Mouse (Mus musculus) layer of hippocampus, postnatal 36 days (tissue): ENCODE results near the gene Vmn1r215. TPM values are rescaled to one million over a fixed set of nuclear protein-coding genes. Genes with fewer than 3 reads are reported as not detected.
"Not testable (repeated sequence)": the region's sequence is repeated elsewhere in the genome, so short reads cannot be mapped to it uniquely, and the experiment has no call there.

Experiments
- DNase-seq, 2 experiments: peaks; one replicate each; pipeline ENCODE4 v3.0.0; 2022
- total RNA-seq, 2 experiments: library from RNA; stranded (reverse); gene quantifications; 2 replicates each; pipeline ENCODE4 v1.2.3; 2021

The Vmn1r215 gene
- total RNA-seq: not detected

DNA sequence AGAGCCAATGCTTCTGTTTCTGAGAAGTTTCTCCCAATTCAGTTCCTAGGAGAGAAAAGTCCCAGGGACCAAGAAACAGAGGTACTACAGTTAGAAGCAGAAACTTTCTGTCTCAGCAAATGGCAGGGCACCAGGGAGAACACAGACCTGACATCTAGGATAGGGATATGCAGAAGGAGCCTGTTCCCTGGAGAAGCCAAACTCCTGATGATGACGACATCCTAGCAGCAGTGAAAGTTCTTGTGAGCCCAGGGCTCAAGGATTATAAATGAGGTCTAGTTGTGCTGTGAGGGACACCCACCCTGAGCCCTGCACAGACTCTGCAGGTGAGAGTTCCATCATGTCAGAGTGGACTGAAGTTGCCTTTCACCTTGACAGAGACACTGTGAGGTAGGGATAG is at the start of gene Vmn1r215:
Gene Vmn1r215, plus strand, starts transcription at position 301 of the 400 bp plus-strand sequence.
- no peak for DNase-seq

DNA sequence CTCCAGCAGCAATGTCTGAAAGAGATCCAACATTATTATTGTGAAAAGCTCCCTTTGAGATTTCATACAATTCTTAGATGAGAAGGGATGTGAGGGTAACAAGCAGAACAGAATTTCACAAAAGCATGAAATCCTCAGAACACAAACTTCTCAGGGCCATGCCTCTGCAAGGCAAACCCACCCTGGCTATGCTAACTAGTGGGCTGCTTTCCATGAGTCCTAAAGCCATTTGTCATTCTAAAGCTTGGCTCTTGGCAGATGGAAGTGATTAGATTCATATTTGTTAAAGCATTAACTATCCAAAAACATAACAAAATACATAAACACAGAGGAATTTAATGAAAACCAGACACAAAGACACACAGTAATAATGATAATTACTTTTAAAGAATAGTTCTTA is 49.7 kb upstream of the Vmn1r215 start:
- DNase-seq: no peak

- no peak for DNase-seq
These were observed 43.0 kb upstream of the Vmn1r215 start for GRCm38 (mm10) chr13:23024812-23025211.

DNA sequence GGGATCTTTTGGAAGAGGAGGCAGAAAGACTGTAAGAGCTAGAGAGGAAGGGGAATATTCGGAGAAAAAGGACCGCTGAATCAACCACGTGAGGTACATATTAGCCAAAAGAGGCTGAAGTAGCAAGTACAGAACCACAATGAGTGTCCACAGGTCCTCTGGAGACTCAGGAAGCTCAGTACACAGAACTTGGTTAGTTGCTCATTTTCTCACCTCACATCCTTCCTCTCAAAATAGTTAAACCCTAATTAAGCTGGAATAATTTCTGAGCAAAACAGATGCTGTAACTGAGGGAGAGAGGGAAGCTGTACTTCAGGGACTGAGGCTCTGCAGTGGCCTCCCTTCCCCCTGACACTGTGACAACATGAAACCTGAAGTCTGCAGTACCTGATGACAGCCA is 37.7 kb upstream of the Vmn1r215 start, which contains the start of gene Vmn1r214:
Gene Vmn1r214, plus strand, starts transcription at position 301 of the 400 bp plus-strand sequence.
- no peak for DNase-seq

DNA sequence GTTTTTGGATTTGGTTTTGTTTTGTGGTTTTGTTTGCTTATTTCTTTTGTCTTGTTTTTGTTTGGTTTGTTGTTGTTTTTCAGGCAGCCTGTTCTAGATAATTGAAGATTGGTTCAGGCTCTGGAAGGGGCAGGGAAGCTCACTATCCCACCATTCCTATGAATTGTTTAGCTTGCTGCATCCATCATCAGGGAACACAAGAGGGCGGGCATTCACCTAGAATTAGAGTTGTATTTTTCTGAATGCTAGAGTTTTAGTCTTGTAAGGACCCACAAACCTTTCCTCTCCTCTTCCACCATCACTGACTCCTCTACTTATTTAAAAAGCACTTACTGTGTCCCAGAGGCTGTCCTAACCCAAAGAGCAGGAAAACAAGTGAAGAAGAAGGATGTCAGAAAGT is 10.0 kb upstream of the Vmn1r215 start:
- DNase-seq: no peak

DNA sequence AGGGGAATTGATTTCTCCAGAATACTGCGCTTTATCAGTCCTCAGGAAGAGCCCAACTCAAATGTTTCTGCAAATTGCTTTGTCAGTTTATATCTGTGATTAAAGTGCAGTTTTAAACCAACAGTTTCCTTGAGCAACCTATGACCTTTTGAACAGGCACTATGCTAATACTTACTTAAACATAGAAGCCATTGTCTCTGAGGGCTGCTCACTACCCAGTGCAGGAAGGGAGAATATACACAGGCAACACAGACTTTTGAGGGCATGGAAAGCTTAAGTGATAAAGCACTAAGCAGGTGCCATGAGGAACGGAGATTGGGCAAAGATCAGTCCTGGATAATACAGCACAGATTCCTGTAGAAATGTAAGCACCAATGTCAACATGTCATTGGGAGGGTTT is 1.5 kb downstream of the Vmn1r215 start:
- no peak for DNase-seq

DNA sequence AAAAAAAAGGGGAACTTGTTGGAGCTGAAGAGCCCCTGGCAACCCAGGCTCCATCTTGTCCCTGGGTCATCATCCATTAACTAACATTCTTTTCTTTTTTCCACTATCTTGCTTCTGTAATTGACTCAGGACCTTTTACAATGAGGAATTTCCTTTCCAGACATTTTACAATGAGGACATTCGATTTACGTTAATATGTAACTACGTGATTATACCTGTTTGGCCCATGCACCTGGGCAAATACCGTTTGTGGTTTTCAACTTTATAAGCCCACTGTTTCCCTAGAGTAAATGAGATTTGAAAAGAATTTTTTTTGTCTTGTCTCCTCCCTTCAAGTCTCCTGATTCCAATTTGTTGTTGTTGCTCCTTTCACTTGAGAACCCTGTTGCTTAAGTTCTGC is 26.6 kb downstream of the Vmn1r215 start:
- DNase-seq: no peak

GRCm38 (mm10) chr13:23118126-23118525 is 50.3 kb downstream of the Vmn1r215 start, which contains the start of gene Vmn1r217:
TSS of gene Vmn1r217 (minus strand) at chr13:23118226.
- DNase-seq: not testable (repeated sequence)

DNA sequence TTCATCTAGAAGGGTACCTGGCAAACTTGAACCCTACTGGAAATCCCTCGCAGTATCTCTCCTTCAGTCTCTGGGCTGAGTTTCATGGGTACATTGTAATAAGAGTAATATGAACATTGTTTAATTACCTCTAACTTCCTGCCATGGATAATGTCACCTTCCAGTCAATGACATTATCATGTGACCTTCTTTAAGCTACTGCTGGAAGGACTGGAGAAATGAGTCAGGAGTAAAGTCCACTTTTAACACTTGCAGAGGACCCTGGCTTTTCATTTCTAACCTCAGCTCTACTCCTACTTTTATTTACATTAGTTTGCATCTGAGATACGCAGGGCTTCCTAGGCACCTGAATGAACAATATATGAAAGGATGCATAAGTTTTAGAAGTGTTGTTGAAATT is 52.8 kb downstream of the Vmn1r215 start:
- DNase-seq: no peak

Other genes starting within 250 kb of the Vmn1r215 start
- not detected for gene Vmn1r210, start 236.7 kb upstream of the Vmn1r215 start, total RNA-seq
- not detected for gene Vmn1r211, start 210.5 kb upstream of the Vmn1r215 start, total RNA-seq
- gene Vmn1r212, start 183.8 kb upstream of the Vmn1r215 start, total RNA-seq: not detected
- gene Vmn1r213, start 60.4 kb upstream of the Vmn1r215 start, total RNA-seq: not detected
- not detected for gene Vmn1r214, start 37.6 kb upstream of the Vmn1r215 start, total RNA-seq
- not detected for gene Vmn1r217, start 50.2 kb downstream of the Vmn1r215 start, total RNA-seq
- gene Vmn1r218, start 65.1 kb downstream of the Vmn1r215 start, total RNA-seq: not detected
- gene Vmn1r219, start 91.3 kb downstream of the Vmn1r215 start, total RNA-seq: not detected
- not detected for gene Vmn1r220, start 120.0 kb downstream of the Vmn1r215 start, total RNA-seq
- gene Vmn1r221, start 146.1 kb downstream of the Vmn1r215 start, total RNA-seq: not detected
- gene Vmn1r222, start 167.9 kb downstream of the Vmn1r215 start, total RNA-seq: not detected
- gene Vmn1r223, start 179.1 kb downstream of the Vmn1r215 start, total RNA-seq: not detected